Mouse (Mus musculus): ENCODE results near the gene Mavs.

DNA sequence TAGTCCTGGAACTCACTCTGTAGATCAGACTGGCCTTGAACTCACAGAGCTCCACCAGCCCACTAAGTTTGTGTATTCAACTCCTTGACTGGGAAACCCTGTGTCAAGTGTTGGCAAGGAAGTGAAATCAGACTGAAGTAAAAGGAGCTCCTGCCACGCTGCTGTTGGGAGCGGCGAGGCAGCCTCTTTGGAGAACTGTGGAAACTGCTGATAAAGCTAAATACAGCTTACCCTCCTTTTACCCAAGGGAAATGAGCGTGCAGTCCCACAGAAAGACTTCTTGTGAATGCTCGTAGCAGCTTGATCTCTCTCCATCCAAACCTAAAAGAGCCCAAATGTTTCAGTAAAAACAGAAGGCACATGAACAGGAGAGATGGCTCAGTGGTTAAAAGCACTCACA, 11.3 kb upstream of the Mavs start:
- TF ChIP-seq CTCF (IDR thresholded peaks at IDR 0.05; ENCODE audit: control insufficient read depth, insufficient read depth, low read length) = no peak
- no peak for TF ChIP-seq POLR2A (IDR thresholded peaks at IDR 0.05; ENCODE audit: borderline replicate concordance, control insufficient read depth, low read depth, low read length)

Data from bone marrow, adult 2 months (tissue).